Mouse (Mus musculus) limb, embryonic 12.5 days (tissue): Measurements from ENCODE around the gene Trim63. TPM values are rescaled to one million over a fixed set of nuclear protein-coding genes. Genes with fewer than 3 reads are reported as not detected.

Experiments
- ATAC-seq: fragments of 200-750 bp; cut with Nextera tagmentation; 2 replicates; pipeline ENCODE4 v1.8.0; 2017; ENCODE audit warnings: low read depth, moderate TSS enrichment; ENCODE audit not compliant: insufficient number of reproducible peaks, insufficient read depth, low FRiP score, low TSS enrichment
- H3K27ac ChIP-seq: fragments of 300-500 bp; sonication (generic); 2 replicates; pipeline ENCODE4 v1.5.1; 2016; ENCODE audit warnings: mild to moderate bottlenecking, moderate library complexity
- H3K27me3 ChIP-seq: fragments of 300-500 bp; sonication (generic); 2 replicates; pipeline ENCODE4 v1.6.1; 2016; ENCODE audit warnings: mild to moderate bottlenecking, moderate library complexity
- H3K36me3 ChIP-seq: fragments of 300-500 bp; sonication (generic); 2 replicates; pipeline ENCODE4 v1.6.1; 2016; ENCODE audit warnings: mild to moderate bottlenecking, moderate library complexity
- H3K4me1 ChIP-seq: fragments of 300-500 bp; sonication (generic); replicated peaks from 2 replicates; pipeline ENCODE4 v1.6.1; 2016
- H3K4me2 ChIP-seq: fragments of 300-500 bp; sonication (generic); 2 replicates; pipeline ENCODE4 v1.6.1; 2016; ENCODE audit warnings: mild to moderate bottlenecking, moderate library complexity
- H3K4me3 ChIP-seq: fragments of 300-500 bp; sonication (generic); replicated peaks from 2 replicates; pipeline ENCODE4 v1.5.1; 2016; ENCODE audit warnings: mild to moderate bottlenecking
- H3K9ac ChIP-seq: fragments of 300-500 bp; sonication (generic); replicated peaks from 2 replicates; pipeline ENCODE4 v1.6.1; 2016; ENCODE audit warnings: mild to moderate bottlenecking, moderate library complexity
- H3K9me3 ChIP-seq: fragments of 300-500 bp; sonication (generic); 2 replicates; pipeline ENCODE4 v1.6.1; 2016; ENCODE audit warnings: mild to moderate bottlenecking, moderate library complexity
- WGBS: fragments of 180-500 bp; shearing (Covaris S2); methylation state at CpG from one replicate; pipeline ENCODE4 v1.1.7; 2016; 5-methylcytosine and 5-hydroxymethylcytosine counted together
- polyA plus RNA-seq: library from polyadenylated mRNA; unstranded; fragments of >200 nt; fragmentation: Nextera tagmentation; extraction: Ambion mirVana; gene quantifications from 2 replicates; pipeline ENCODE4 v1.2.1, GENCODE M21; 2016

Trim63 gene
- polyA plus RNA-seq, 1 experiment from 2014 or later, result 3.3 TPM

GRCm38 (mm10) chr4:134300316-134300715, 14.6 kb upstream of the Trim63 start:
- Histone ChIP-seq H3K36me3 (no peaks in the 10 kb centered on the region), H3K27me3 (peaks cover 4% of the 10 kb centered on the region), H3K27ac (no peak overlapping the region), H3K4me2 (no peak overlapping the region), H3K4me1 (no peaks in the 10 kb centered on the region), H3K4me3 (no peak overlapping the region), H3K9me3 (peaks cover 4% of the 10 kb centered on the region; the same call in 1 of the 2 replicates), H3K9ac (no peak overlapping the region)
- ATAC-seq, result no peak
- WGBS, result 87% methylated on average over 9 of the region's 9 CpGs

- Histone ChIP-seq H3K9ac (no peak overlapping the region), H3K27ac (no peak overlapping the region), H3K4me1 (peaks cover 4% of the 10 kb centered on the region), H3K4me2 (no peak overlapping the region), H3K4me3 (no peak overlapping the region), H3K9me3 (no peaks in the 10 kb centered on the region), H3K36me3 (no peaks in the 10 kb centered on the region), H3K27me3 (peaks cover 3% of the 10 kb centered on the region; the same call in 1 of the 2 replicates)
- no peak for ATAC-seq
- 80% methylated on average over 5 of the region's 5 CpGs for WGBS
These were observed 12.8 kb upstream of the Trim63 start for GRCm38 (mm10) chr4:134302084-134302483.

DNA sequence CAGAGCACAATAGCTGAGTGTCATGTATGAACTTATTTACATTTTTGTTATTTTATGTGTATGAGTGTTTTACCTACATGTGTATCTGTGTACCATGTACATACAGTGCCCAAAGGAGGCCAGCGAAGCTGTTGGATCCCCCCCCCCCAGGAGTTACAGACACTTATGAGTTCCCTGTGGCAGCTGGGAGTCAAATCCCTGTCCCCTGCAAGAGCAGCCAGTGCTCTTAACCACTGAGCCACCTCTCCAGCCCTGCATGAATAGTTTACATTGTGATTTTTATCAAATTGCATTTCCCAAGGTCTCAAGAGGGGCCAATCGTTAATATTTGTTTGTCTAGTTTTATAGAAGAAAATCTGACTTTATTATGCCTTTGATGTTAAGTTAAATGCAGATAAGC, 8.0 kb upstream of the Trim63 start:
- no peak for ATAC-seq

DNA sequence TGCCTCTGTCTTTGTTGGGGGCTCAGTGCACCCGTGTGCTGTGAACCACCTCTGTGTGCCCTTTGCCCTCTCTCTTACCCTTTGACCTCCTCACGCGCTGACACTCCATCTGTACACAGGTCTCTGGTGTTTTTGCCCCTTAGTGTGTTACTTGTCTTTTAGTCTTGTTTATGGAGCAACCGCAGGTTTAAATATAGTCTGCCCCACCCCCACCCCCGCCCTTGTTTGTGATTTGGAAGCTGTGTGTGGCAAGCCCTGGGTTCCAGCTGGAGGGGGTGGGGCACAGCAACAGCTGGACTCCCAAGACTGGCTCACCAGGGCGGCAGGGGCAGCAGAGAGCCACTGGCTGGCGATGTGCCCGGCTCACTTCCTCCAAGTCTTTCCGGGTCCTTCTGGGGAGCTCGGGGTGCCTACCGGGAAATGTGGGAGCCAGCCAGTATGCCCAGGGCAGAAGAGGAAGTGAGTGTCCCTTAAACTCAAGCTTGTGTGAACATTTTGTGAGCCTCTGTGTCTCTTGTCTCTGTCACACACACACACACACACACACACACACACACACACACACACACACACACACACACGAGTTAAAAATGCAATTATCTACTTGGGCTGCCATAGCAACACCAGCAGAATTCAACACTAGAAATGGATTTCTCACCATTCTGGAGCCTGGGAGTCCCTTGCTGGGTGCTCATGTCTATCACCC, 7.4 kb upstream of the Trim63 start:
- H3K4me3 ChIP-seq, result no peak overlapping the region
- H3K36me3 ChIP-seq, result no peaks in the 10 kb centered on the region
- H3K9me3 ChIP-seq, result no peaks in the 10 kb centered on the region
- H3K27ac ChIP-seq, result peak overlapping the region; percentile 29; the same call in 1 of the 2 replicates
- no peaks in the 10 kb centered on the region for H3K27me3 ChIP-seq
- H3K9ac ChIP-seq, result 0 out of 2 replicates have a peak overlapping the region, but pooled peaks have one; percentile 12
- H3K4me1 ChIP-seq, result peaks cover 11% of the 10 kb centered on the region
- H3K4me2 ChIP-seq, result peak overlapping the region; percentile 28
- ATAC-seq, result no peak
- 15% methylated on average over 12 of the region's 12 CpGs for WGBS

More for the DNA sequence above, 8.0 kb upstream of the Trim63 start:
- Histone ChIP-seq H3K4me3 (no peak overlapping the region), H3K36me3 (no peaks in the 10 kb centered on the region), H3K27ac (no peak overlapping the region; the same call in 1 of the 2 replicates), H3K9me3 (no peaks in the 10 kb centered on the region), H3K4me1 (peaks cover 11% of the 10 kb centered on the region), H3K4me2 (peak overlapping the region; percentile 28; the same call in 1 of the 2 replicates), H3K27me3 (no peaks in the 10 kb centered on the region), H3K9ac (0 out of 2 replicates have a peak overlapping the region, but pooled peaks have one; percentile 12)
- WGBS, result 67% methylated on average over 2 of the region's 2 CpGs

DNA sequence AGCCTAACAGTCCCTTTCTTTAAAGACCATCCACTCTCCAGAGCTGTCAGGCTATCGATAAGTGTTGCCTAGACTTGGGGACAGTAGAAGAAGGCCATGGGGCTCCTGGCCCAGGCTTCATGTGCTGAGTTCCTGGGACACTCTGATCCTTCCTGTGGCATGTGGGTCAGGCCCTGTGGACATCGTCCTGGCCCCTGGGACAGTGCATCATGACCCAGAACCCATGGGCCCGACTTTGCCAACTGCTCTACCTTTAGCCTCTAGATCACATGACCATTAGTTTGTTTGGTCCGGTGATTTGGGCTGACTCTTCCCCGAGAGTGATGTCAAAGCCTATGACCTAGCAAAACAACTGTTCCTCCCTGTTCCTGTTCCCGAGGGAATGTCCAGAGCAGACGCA, 4.8 kb upstream of the Trim63 start:
- 89% methylated on average over 7 of the region's 7 CpGs for WGBS
- Histone ChIP-seq H3K4me2 (no peak overlapping the region), H3K27ac (no peak overlapping the region), H3K4me1 (peaks cover 21% of the 10 kb centered on the region), H3K9me3 (no peaks in the 10 kb centered on the region), H3K9ac (no peak overlapping the region; the same call in 1 of the 2 replicates), H3K36me3 (no peaks in the 10 kb centered on the region), H3K4me3 (no peak overlapping the region), H3K27me3 (no peaks in the 10 kb centered on the region)
- no peak for ATAC-seq

DNA sequence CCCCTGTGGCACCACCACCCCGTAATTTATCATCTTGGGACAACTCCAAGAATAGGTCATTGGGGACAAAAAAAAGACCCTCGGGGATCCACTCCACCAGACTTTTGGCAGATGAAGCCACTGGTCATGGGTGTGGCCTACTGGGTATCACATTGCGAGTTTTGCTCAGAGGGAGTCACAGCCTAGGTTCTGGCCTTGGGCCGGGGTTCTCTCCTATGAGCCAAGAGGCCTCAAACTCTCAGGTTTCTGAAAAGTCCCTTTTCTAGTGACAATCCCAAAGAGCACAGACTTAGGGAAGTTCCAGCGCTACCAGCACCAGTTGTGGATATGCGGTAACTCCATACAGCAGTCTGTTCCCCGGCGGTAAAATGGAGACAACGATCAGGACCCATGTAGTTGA, 4.3 kb upstream of the Trim63 start:
- no peaks in the 10 kb centered on the region for H3K36me3 ChIP-seq
- no peak for ATAC-seq
- WGBS, result 86% methylated on average over 9 of the region's 9 CpGs

DNA sequence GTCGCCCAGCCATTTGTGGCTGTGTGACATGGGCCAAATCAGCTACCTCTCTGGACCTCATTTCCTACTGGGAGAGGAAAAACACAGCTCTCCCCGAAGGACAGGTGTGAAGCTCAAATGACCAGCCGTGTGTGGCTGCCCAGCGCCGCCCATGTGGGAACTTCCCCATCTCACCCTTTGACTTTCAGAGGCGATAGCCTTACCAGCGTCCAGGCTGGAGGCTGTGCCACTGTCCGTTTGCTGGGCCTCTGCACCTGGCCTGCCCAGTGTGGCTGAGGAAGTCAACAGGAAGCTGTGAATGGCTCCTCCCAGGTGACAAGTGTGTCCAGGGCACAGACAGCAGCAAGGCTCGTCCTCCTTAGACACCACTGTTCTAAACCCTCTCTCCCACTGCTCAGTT, 3.1 kb upstream of the Trim63 start:
- Histone ChIP-seq H3K4me2 (no peak overlapping the region), H3K27ac (no peak overlapping the region), H3K9me3 (no peaks in the 10 kb centered on the region), H3K27me3 (no peaks in the 10 kb centered on the region), H3K36me3 (no peaks in the 10 kb centered on the region), H3K9ac (no peak overlapping the region), H3K4me1 (peaks cover 25% of the 10 kb centered on the region), H3K4me3 (no peak overlapping the region)
- ATAC-seq, result no peak
- WGBS, result 87% methylated on average over 9 of the region's 9 CpGs

More for the DNA sequence above, 4.3 kb upstream of the Trim63 start:
- Histone ChIP-seq H3K4me3 (no peak overlapping the region), H3K9me3 (no peaks in the 10 kb centered on the region), H3K4me1 (peaks cover 26% of the 10 kb centered on the region), H3K9ac (no peak overlapping the region), H3K27me3 (no peaks in the 10 kb centered on the region), H3K27ac (no peak overlapping the region), H3K4me2 (no peak overlapping the region)

GRCm38 (mm10) chr4:134312341-134312740, 2.6 kb upstream of the Trim63 start:
- Histone ChIP-seq H3K4me2 (no peak overlapping the region), H3K27ac (no peak overlapping the region), H3K27me3 (no peaks in the 10 kb centered on the region), H3K4me1 (peaks cover 19% of the 10 kb centered on the region), H3K4me3 (no peak overlapping the region), H3K9me3 (no peaks in the 10 kb centered on the region), H3K36me3 (no peaks in the 10 kb centered on the region), H3K9ac (no peak overlapping the region)
- no peak for ATAC-seq
- WGBS, result 94% methylated on average over 5 of the region's 5 CpGs

- no peaks in the 10 kb centered on the region for H3K9me3 ChIP-seq
- H3K27me3 ChIP-seq, result no peaks in the 10 kb centered on the region
- no peak overlapping the region for H3K4me3 ChIP-seq
- H3K27ac ChIP-seq, result no peak overlapping the region
- no peaks in the 10 kb centered on the region for H3K36me3 ChIP-seq
- ATAC-seq, result no peak
- peaks cover 14% of the 10 kb centered on the region for H3K4me1 ChIP-seq
- H3K4me2 ChIP-seq, result no peak overlapping the region
- WGBS, result 97% methylated on average over 6 of the region's 6 CpGs
- no peak overlapping the region for H3K9ac ChIP-seq
These were observed 2.0 kb upstream of the Trim63 start for GRCm38 (mm10) chr4:134312901-134313300.

DNA sequence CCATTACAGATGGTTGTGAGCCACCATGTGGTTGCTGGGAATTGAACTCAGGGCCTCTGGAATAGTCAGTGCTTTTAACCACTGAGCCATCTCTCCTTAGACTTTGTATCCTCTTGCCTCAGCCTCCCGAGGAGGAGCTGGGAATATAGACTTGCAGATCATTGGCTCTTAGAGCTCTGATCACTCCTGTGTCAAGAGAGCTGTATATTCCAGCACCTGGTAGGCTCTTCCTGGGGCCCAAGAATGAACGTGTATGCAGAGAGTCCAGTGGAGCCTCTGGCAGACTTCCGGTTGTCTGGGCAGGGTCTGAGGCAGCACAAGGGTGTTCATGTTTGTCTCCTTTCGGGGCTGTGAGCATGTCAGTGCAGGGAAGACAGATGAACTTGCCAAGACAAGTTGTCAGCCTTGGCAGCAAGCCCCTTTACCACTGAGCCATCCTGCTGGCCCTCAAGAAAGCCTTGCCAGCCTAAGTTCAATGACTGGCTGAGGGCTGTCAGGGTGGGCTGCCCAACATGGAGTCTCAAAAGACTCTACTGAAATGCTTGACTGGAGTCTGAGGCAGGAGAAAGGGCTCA, 752 bp upstream of the Trim63 start:
- no peaks in the 10 kb centered on the region for H3K27me3 ChIP-seq
- no peak for ATAC-seq
- H3K4me1 ChIP-seq, result peaks cover 14% of the 10 kb centered on the region
- no peak overlapping the region for H3K4me2 ChIP-seq
- no peak overlapping the region; the same call in 1 of the 2 replicates for H3K9ac ChIP-seq
- no peak overlapping the region for H3K27ac ChIP-seq
- no peak overlapping the region for H3K4me3 ChIP-seq
- no peaks in the 10 kb centered on the region for H3K9me3 ChIP-seq
- 79% methylated on average over 4 of the region's 4 CpGs for WGBS
- no peaks in the 10 kb centered on the region for H3K36me3 ChIP-seq

DNA sequence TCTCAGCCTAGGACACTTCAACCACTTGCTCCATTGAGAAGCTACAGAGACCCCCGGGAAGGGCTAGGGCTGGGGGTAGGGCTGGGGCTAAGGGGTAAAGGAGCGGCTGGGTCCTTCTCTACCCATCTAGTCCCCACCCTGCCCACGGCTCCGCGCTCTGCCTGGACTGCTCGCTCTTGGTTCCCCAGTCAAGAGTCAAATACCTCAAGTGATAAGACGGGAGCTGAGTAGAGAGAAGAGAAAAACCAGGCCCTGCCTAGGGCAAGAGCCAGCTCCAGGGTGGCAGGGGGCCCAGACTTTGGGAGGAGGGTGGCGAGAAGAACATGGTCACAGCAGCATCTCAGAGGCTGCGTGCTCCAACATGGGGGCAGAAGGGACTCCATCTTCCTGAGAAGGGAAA, 550 bp downstream of the Trim63 start:
- Histone ChIP-seq H3K4me3 (peak overlapping the region; percentile 12; the same call in 1 of the 2 replicates), H3K4me1 (peaks cover 14% of the 10 kb centered on the region), H3K27ac (no peak overlapping the region), H3K4me2 (peak overlapping the region; percentile 34; the same call in 1 of the 2 replicates), H3K9ac (no peak overlapping the region), H3K36me3 (no peaks in the 10 kb centered on the region), H3K27me3 (no peaks in the 10 kb centered on the region), H3K9me3 (no peaks in the 10 kb centered on the region)
- no peak for ATAC-seq
- 73% methylated on average over 9 of the region's 9 CpGs for WGBS
